Mouse (Mus musculus): ENCODE results near the gene Zfp36. TPM values are rescaled to one million over a fixed set of nuclear protein-coding genes. Genes with fewer than 3 reads are reported as not detected.

Zfp36 gene
- polyA plus RNA-seq, 1 experiment from 2014 or later = 10.3 TPM

GRCm38 (mm10) chr7:28382347-28382951, 2.4 kb upstream of the Zfp36 start:
- 49% methylated on average over 10 of the region's 12 CpGs for WGBS
- peaks cover 62% of the 10 kb centered on the region for H3K4me1 ChIP-seq
- H3K27ac ChIP-seq = peak overlapping the region; percentile 97
- peak overlapping the region; percentile 45; the same call in 1 of the 2 replicates for H3K9ac ChIP-seq
- peak overlapping the region; percentile 75 for H3K4me2 ChIP-seq (replicated peaks)
- peak overlapping the region; percentile 40 for H3K4me3 ChIP-seq
- no peaks in the 10 kb centered on the region for H3K27me3 ChIP-seq
- no peaks in the 10 kb centered on the region for H3K9me3 ChIP-seq
- H3K36me3 ChIP-seq = peaks cover 25% of the 10 kb centered on the region
- no peak for ATAC-seq (ENCODE audit: low FRiP score, low read depth)

- under 1% methylated on average over 19 of the region's 20 CpGs for WGBS
- Histone ChIP-seq H3K4me1 (peaks cover 67% of the 10 kb centered on the region), H3K9ac (peak overlapping the region; percentile 65), H3K4me3 (peak overlapping the region; percentile 40), H3K4me2 (replicated peaks) (peak overlapping the region; percentile 75), H3K27ac (peak overlapping the region; percentile 97), H3K9me3 (no peaks in the 10 kb centered on the region), H3K27me3 (no peaks in the 10 kb centered on the region), H3K36me3 (peaks cover 24% of the 10 kb centered on the region)
- peak; percentile 58 for ATAC-seq (ENCODE audit: low FRiP score, low read depth)
Observed at GRCm38 (mm10) chr7:28381938-28382337, 1.9 kb upstream of the Zfp36 start.

GRCm38 (mm10) chr7:28381017-28381790, 1.2 kb upstream of the Zfp36 start:
- peak; percentile 4; the same call in 1 of the 2 replicates for ATAC-seq (ENCODE audit: low FRiP score, low read depth)
- Histone ChIP-seq H3K4me1 (peaks cover 69% of the 10 kb centered on the region), H3K27me3 (no peaks in the 10 kb centered on the region), H3K4me3 (peak overlapping the region; percentile 40), H3K9ac (peak overlapping the region; percentile 65), H3K36me3 (peaks cover 20% of the 10 kb centered on the region), H3K4me2 (replicated peaks) (peak overlapping the region; percentile 75), H3K27ac (peak overlapping the region; percentile 97), H3K9me3 (no peaks in the 10 kb centered on the region)
- 5% methylated on average over 30 of the region's 30 CpGs for WGBS

GRCm38 (mm10) chr7:28378769-28379651, 1.0 kb downstream of the Zfp36 start:
- no peaks in the 10 kb centered on the region for H3K27me3 ChIP-seq
- peak overlapping the region; percentile 77 for H3K4me3 ChIP-seq
- peak overlapping the region; percentile 87 for H3K27ac ChIP-seq
- H3K4me2 ChIP-seq (replicated peaks) = peak overlapping the region; percentile 95
- no peaks in the 10 kb centered on the region for H3K9me3 ChIP-seq
- H3K36me3 ChIP-seq = peaks cover 10% of the 10 kb centered on the region
- 2% methylated on average over 53 of the region's 53 CpGs for WGBS
- H3K9ac ChIP-seq = peak overlapping the region; percentile 91
- H3K4me1 ChIP-seq = peaks cover 81% of the 10 kb centered on the region
- ATAC-seq (ENCODE audit: low FRiP score, low read depth) = peak; percentile 55

- Histone ChIP-seq H3K4me2 (replicated peaks) (peak overlapping the region; percentile 95), H3K4me3 (peak overlapping the region; percentile 77), H3K9ac (peak overlapping the region; percentile 91), H3K36me3 (peaks cover 10% of the 10 kb centered on the region), H3K4me1 (peaks cover 80% of the 10 kb centered on the region), H3K27me3 (no peaks in the 10 kb centered on the region), H3K27ac (peak overlapping the region; percentile 87), H3K9me3 (no peaks in the 10 kb centered on the region)
- no peak for ATAC-seq (ENCODE audit: low FRiP score, low read depth)
- WGBS = 35% methylated on average over 32 of the region's 32 CpGs
Observed at GRCm38 (mm10) chr7:28378066-28378690, 1.9 kb downstream of the Zfp36 start.

GRCm38 (mm10) chr7:28377190-28378065, 2.6 kb downstream of the Zfp36 start:
- Histone ChIP-seq H3K27me3 (no peaks in the 10 kb centered on the region), H3K4me3 (peak overlapping the region; percentile 77), H3K9ac (peak overlapping the region; percentile 91), H3K4me2 (replicated peaks) (peak overlapping the region; percentile 95), H3K27ac (peak overlapping the region; percentile 22; the same call in 1 of the 2 replicates), H3K9me3 (no peaks in the 10 kb centered on the region), H3K4me1 (peaks cover 73% of the 10 kb centered on the region), H3K36me3 (peaks cover 10% of the 10 kb centered on the region)
- ATAC-seq (ENCODE audit: low FRiP score, low read depth) = no peak
- WGBS = 73% methylated on average over 18 of the region's 18 CpGs

- Histone ChIP-seq H3K9ac (peak overlapping the region; percentile 72), H3K4me2 (replicated peaks) (peak overlapping the region; percentile 95), H3K27me3 (no peaks in the 10 kb centered on the region), H3K36me3 (peaks cover 10% of the 10 kb centered on the region), H3K27ac (peak overlapping the region; percentile 97), H3K9me3 (no peaks in the 10 kb centered on the region), H3K4me1 (peaks cover 61% of the 10 kb centered on the region), H3K4me3 (peak overlapping the region; percentile 77)
- WGBS = 2% methylated on average over 30 of the region's 30 CpGs
- ATAC-seq (ENCODE audit: low FRiP score, low read depth) = no peak
Observed at GRCm38 (mm10) chr7:28376011-28376771, 3.9 kb downstream of the Zfp36 start.

GRCm38 (mm10) chr7:28375176-28375921, 4.7 kb downstream of the Zfp36 start:
- H3K9ac ChIP-seq = peak overlapping the region; percentile 72
- peaks cover 59% of the 10 kb centered on the region for H3K4me1 ChIP-seq
- H3K36me3 ChIP-seq = peaks cover 11% of the 10 kb centered on the region
- WGBS = 1% methylated on average over 33 of the region's 36 CpGs
- peak overlapping the region; percentile 97 for H3K27ac ChIP-seq
- H3K27me3 ChIP-seq = no peaks in the 10 kb centered on the region
- H3K4me3 ChIP-seq = peak overlapping the region; percentile 77
- no peaks in the 10 kb centered on the region for H3K9me3 ChIP-seq
- peak overlapping the region; percentile 95 for H3K4me2 ChIP-seq (replicated peaks)
- ATAC-seq (ENCODE audit: low FRiP score, low read depth) = peak; percentile 45

GRCm38 (mm10) chr7:28374647-28375046, 5.4 kb downstream of the Zfp36 start:
- peaks cover 18% of the 10 kb centered on the region for H3K36me3 ChIP-seq
- H3K9ac ChIP-seq = peak overlapping the region; percentile 72; the same call in 1 of the 2 replicates
- H3K9me3 ChIP-seq = no peaks in the 10 kb centered on the region
- peak overlapping the region; percentile 95 for H3K4me2 ChIP-seq (replicated peaks)
- WGBS = 79% methylated on average over 9 of the region's 10 CpGs
- H3K4me3 ChIP-seq = peak overlapping the region; percentile 77
- no peaks in the 10 kb centered on the region for H3K27me3 ChIP-seq
- peak overlapping the region; percentile 97 for H3K27ac ChIP-seq
- no peak for ATAC-seq (ENCODE audit: low FRiP score, low read depth)
- H3K4me1 ChIP-seq = peaks cover 60% of the 10 kb centered on the region
